Mouse (Mus musculus): ENCODE measurements at regions not wholly inside any gene's neighbourhood (a gene's known extent, or its start where the extent isn't known, plus 50 kb on each side); places are given as distances from the start of the nearest gene placed in this dataset.

GRCm38 (mm10) chr5:24237201-24237600 is 72.4 kb downstream of the Nupl2 start:
- DNase-seq: peak; percentile 35

- no peak for DNase-seq
Measured at GRCm38 (mm10) chr5:24239006-24239405, 74.2 kb downstream of the Nupl2 start.

- DNase-seq: no peak
Measured at GRCm38 (mm10) chr5:24244211-24244610, 79.4 kb downstream of the Nupl2 start.

DNA sequence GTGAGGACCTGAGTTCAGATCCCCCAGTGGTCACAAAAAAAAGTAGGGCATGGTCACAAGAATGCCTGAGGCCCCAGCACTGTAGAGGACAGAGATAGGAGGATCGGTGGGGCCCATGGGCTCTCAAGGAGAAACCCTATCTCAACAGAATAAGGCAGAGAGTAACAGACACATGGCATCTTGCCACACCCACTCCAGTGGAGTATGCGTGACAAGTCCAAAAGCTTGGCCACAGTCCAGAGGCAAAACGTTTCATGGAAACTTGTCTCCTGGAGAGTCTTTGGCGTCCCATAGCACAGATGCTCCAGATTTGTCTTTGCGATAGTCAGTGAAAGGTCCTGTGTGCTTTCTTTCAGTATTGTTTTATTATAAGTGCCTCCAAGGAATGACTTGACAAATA is 90.7 kb downstream of the Nupl2 start:
- no peak for DNase-seq

GRCm38 (mm10) chr5:24261098-24261497 is 90.3 kb downstream of the Kcnh2 start:
- DNase-seq: peak; percentile 62

GRCm38 (mm10) chr5:24262146-24262545 is 89.3 kb downstream of the Kcnh2 start:
- DNase-seq: no peak

DNA sequence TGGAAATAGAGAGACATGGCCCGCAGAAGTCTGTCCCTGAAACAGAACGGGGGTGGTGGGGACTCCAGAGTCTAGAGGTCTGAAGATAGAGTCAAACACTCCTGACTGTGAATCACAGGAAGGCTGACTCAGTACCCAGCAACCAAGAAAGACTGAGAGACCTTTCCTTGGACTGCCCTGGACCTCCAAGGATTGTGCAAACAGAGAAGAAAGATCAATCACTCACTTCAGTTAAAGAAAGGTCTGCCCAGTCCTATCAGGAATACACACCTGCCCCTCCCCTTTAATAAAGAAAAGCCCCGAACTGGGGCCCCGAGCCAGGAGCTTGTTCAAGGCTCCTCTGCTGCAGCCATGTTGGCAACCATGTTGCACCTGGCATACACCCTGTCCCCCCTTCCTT is 87.3 kb downstream of the Kcnh2 start:
- no peak for DNase-seq

DNA sequence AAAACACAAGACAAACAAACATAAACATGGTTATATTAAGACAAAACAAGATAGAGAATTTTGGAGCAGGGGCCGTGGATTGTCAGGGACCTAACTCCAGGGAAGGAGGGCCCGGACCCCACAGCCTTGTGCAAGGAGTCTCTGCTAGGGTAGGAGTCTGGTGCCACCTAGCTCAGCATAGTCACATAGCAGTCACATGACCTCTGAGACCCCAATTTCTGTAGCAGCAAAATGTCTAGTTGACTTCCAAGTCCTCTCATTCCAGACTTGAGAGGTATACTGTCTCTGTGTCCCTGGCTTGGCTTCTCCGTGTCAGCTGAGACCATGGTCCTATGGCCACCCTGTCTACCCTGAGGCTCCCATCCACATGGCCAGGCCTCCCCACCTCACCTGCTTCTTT is 86.0 kb downstream of the Kcnh2 start:
- no peak for DNase-seq

DNA sequence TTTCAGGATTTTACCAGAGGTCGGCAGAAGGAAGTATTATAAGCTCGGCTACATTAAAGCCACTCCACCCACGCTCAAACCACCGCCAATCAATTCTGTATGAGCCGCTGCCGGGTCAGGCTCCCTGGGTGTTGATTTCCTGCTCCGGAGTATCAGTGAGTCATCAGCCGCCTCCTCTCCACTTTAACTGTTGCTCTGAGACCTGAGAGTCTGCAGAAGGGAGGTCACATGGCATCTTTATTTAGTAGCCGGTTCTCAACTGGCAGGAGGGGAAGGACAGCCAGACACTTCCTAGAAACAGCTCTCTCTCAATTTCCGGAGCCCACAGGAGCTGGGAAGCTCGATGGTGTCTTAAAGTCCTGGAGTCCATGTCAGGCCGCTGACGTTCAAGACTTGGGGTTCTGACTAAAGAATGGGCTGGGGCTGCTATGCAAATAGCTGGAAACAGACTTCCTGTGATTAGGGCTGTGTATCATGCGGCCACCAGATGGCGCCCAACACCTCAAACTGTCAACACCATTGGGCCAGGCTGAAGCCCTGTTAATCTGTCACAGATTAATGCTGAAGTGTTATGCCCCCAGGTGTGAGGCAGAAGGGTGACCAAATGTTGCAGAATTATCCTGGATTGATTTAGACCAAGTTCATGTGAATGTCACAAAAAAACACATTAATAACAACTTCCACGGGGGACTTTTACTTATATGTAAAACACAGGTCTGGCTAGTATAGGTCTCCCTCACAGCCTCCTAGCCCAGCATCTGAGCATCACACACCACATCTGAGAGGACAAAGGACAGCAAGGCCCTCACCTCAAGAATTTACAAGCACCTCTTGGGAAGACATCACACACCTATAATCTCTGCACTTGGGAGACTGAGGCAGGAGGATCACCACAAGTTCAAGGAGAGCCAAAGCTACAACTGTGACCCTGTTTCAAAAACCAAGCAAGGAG is 84.8 kb downstream of the Kcnh2 start:
- peak; percentile 86 for DNase-seq
